Mouse (Mus musculus): Measurements from ENCODE around the gene Exo1.

Gene Exo1

DNA sequence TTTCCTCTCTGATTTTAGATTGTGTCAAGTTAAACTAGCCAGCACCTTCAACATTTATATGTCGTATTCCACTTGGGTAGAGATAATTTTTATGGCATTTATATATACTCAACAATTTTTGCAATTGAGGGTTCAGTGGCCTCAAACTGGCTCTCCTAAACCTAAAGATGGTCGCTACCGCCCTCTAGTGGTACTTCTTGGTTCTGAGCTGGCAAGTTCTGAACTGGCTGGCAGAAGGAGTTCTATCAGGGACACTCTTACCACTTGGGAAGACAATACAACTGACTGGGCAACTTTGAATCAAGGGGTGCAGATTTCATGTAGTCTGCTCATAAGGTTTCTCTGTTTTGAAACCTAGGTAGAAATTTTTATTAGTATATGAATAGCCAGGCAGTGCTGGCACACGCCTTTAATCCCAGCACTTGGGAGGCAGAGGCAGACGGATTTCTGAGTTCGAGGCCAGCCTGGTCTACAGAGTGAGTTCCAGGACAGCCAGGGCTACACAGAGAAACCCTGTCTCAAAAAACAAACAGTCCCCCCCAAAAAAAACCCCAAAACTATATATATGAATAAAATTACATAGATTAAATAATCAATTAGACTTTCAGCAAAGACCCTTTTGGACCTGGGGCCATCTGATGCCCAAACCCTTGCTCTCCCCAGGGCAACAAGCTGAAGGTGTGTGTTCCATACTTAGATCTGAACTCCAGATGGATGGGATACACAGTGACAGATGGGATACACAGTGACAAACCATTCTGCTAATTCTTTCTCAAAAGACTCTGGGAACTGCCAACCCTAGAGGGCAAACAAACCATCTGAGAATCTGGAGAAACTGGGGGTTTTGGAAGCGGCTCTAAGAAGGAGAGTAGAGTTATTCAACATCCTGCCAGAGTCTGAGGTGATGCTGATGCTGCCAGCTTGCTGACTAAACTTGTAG is 43.7 kb downstream of the Exo1 start:
- H3K36me3 ChIP-seq (ENCODE audit: control insufficient read depth, insufficient read depth, low read length, poor library complexity, severe bottlenecking): no peaks in the 10 kb centered on the region
- peak; percentile 82 for DNase-seq (ENCODE audit: low read depth, low spot score)
- no peaks in the 10 kb centered on the region for H3K27me3 ChIP-seq (ENCODE audit: control insufficient read depth, insufficient read depth, low read length, poor library complexity, severe bottlenecking)

DNA sequence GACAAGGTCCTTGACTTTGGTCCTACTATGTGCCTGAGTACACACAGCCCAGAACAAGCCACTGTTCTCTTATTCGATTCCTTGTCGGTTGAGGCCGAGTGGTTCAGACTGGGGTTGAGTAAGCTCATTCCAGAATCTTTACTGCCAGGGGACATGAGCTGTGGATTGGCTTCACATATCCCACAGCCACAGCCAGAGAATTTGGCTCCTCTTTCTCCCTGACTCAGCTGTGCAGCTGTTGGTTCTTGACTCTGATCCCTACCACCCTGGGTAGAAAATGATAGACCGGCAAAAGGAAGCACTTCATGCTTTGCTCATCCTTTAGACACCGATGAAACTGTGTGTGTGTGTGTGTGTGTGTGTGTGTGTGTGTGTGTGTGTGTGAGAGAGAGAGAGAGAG is 51.0 kb downstream of the Exo1 start:
- Histone ChIP-seq H3K27me3 (ENCODE audit: control insufficient read depth, insufficient read depth, low read length, poor library complexity, severe bottlenecking) (no peaks in the 10 kb centered on the region), H3K36me3 (ENCODE audit: control insufficient read depth, insufficient read depth, low read length, poor library complexity, severe bottlenecking) (no peaks in the 10 kb centered on the region)
- DNase-seq (ENCODE audit: low read depth, low spot score): no peak

GRCm38 (mm10) chr1:175936282-175936737 is 55.9 kb downstream of the Exo1 start:
- DNase-seq (ENCODE audit: low read depth, low spot score): peak; percentile 60
- no peaks in the 10 kb centered on the region for H3K27me3 ChIP-seq (ENCODE audit: control insufficient read depth, insufficient read depth, low read length, poor library complexity, severe bottlenecking)

GRCm38 (mm10) chr1:175938731-175939130 is 58.4 kb downstream of the Exo1 start:
- no peak for DNase-seq (ENCODE audit: low read depth, low spot score)
- no peaks in the 10 kb centered on the region for H3K27me3 ChIP-seq (ENCODE audit: control insufficient read depth, insufficient read depth, low read length, poor library complexity, severe bottlenecking)
- H3K36me3 ChIP-seq (ENCODE audit: control insufficient read depth, insufficient read depth, low read length, poor library complexity, severe bottlenecking): no peaks in the 10 kb centered on the region

More at GRCm38 (mm10) chr1:175936282-175936737, 55.9 kb downstream of the Exo1 start:
- H3K36me3 ChIP-seq (ENCODE audit: control insufficient read depth, insufficient read depth, low read length, poor library complexity, severe bottlenecking): no peaks in the 10 kb centered on the region

DNA sequence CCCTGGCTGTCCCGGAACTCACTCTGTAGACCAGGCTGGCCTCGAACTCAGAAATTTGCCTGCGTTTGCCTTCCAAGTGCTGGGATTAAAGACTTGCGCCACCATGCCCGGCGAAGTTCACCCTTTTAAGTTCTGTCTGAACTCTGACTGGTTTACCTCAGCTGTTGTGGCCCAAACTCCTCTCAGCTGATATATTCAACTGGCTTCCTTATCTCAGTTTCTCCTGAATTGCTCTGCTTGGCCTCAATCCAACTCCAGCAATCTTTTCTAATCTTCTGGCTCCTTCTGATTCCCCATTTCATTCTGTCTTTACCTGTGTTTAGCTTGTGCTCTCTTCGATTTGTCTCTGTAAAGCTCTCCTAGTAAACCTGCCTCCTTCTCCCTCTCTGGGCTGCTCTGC is 62.8 kb downstream of the Exo1 start:
- Histone ChIP-seq H3K36me3 (ENCODE audit: control insufficient read depth, insufficient read depth, low read length, poor library complexity, severe bottlenecking) (no peaks in the 10 kb centered on the region), H3K27me3 (ENCODE audit: control insufficient read depth, insufficient read depth, low read length, poor library complexity, severe bottlenecking) (no peaks in the 10 kb centered on the region)
- DNase-seq (ENCODE audit: low read depth, low spot score): no peak

DNA sequence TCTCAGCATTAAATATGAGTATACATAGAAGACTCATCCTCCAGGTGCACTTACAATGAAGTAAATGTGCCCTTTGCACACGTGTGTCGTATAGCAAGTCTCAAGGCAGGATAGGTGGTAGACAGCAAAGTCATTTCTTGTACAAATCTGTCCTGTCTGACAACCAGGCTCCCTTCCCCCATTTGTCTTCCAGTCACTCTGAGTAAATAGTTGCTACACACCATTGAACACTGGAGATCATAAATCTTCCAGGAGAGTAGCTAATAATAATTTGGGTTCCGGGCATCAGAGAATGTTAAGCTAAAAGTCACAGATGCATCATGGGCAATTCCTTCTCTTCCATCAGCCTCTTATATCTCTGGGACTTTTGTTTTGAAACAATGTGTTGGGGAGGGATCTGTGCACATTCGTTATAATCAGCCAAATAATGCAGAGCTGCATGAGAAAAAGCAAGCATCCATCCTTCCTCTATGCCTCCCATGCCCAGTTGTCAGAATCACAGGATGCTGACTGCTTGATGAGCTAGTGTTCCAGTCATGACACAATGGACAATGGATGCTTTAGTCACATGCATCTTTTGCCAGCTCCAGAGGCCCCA is 66.4 kb downstream of the Exo1 start:
- no peaks in the 10 kb centered on the region for H3K27me3 ChIP-seq (ENCODE audit: control insufficient read depth, insufficient read depth, low read length, poor library complexity, severe bottlenecking)
- no peak for DNase-seq (ENCODE audit: low read depth, low spot score)
- H3K36me3 ChIP-seq (ENCODE audit: control insufficient read depth, insufficient read depth, low read length, poor library complexity, severe bottlenecking): no peaks in the 10 kb centered on the region

GRCm38 (mm10) chr1:175950421-175950820 is 70.0 kb downstream of the Exo1 start:
- Histone ChIP-seq H3K36me3 (ENCODE audit: control insufficient read depth, insufficient read depth, low read length, poor library complexity, severe bottlenecking) (no peaks in the 10 kb centered on the region), H3K27me3 (ENCODE audit: control insufficient read depth, insufficient read depth, low read length, poor library complexity, severe bottlenecking) (no peaks in the 10 kb centered on the region)
- no peak for DNase-seq (ENCODE audit: low read depth, low spot score)

GRCm38 (mm10) chr1:175950851-175951250 is 70.5 kb downstream of the Exo1 start:
- Histone ChIP-seq H3K27me3 (ENCODE audit: control insufficient read depth, insufficient read depth, low read length, poor library complexity, severe bottlenecking) (no peaks in the 10 kb centered on the region), H3K36me3 (ENCODE audit: control insufficient read depth, insufficient read depth, low read length, poor library complexity, severe bottlenecking) (no peaks in the 10 kb centered on the region)
- DNase-seq (ENCODE audit: low read depth, low spot score): no peak

- Histone ChIP-seq H3K36me3 (ENCODE audit: control insufficient read depth, insufficient read depth, low read length, poor library complexity, severe bottlenecking) (no peaks in the 10 kb centered on the region), H3K27me3 (ENCODE audit: control insufficient read depth, insufficient read depth, low read length, poor library complexity, severe bottlenecking) (no peaks in the 10 kb centered on the region)
- DNase-seq (ENCODE audit: low read depth, low spot score): no peak
Observed at GRCm38 (mm10) chr1:175961786-175962185, 81.4 kb downstream of the Exo1 start.
